Mouse (Mus musculus) CD8-positive naive resting alpha-beta T cell, adult 2 months (primary cell): Measurements from ENCODE around the gene Amotl1.
"Not testable (repeated sequence)": the region's sequence is repeated elsewhere in the genome, so short reads cannot be mapped to it uniquely, and the experiment has no call there.

Source experiments
- DNase-seq, 2 experiments: peaks; one replicate each; pipeline ENCODE4 v3.0.0; 2022; ENCODE audit warnings: low read depth in 2 of 2, low spot score in 2 of 2

The Amotl1 gene

DNA sequence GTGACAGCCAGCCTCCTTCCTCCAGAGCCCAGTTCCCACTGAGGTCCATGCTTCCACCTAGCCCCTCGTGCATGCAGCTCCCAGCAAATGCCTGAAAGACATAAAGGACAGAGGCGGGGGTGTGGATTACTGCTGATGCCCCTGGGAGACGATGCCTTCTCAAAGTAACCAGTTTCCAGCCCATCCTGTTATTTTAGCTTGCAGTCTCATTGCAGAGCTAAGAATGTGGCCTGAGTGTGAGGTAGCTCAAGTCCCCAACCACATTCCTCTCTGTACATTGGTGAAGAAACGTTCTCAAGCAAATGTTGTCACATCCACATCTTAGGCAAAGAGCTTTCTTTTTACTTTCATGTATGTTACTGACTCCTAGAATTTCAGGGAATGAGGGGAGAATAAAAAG, at the start of gene Amotl1:
Gene Amotl1, minus strand, starts transcription at position 101 of the 400 bp plus-strand sequence.
- no peak for DNase-seq

- no peak for DNase-seq
These were observed 44.7 kb upstream of the Amotl1 start for GRCm38 (mm10) chr9:14689376-14690108.

DNA sequence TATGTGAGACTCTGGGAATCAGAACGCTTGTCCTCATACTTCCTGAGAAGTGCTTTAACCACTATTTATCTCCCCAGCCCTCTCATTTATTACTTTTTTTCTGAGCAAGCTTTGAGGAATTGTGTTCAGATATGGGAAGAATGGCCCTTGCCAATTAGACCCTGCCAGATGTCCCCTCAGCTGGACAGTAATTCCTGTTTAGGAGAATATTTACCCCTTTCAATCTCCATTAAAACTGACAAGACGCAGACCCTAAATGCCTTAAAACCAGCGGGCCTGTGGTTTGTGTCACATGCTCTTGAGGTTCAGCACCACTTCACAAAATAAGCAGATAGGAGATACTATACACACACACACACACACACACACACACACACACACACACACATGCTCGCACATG, 39.5 kb upstream of the Amotl1 start:
- no peak for DNase-seq

- no peak for DNase-seq
These were observed 37.9 kb upstream of the Amotl1 start for GRCm38 (mm10) chr9:14682741-14683140.

DNA sequence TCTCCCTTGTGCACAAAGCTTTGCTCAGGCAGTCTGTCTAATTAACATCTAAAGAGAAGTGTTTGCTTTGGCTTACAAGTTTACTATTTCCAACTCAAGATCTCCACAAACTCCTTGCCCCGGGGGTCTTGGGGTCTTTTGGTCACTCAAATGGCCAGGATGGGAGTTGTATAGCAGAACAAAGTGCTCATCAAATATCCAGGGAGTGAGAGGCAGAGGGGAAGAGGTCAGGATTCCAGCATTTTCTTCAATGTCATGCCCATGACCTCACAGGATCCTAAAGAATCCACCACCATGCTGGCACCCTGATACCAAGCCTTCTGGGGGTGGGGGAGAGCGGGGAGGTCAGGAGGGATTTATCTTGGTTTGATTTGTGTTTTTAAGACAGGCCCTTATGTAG, 35.7 kb upstream of the Amotl1 start:
- DNase-seq = no peak

- no peak for DNase-seq
These were observed 31.1 kb upstream of the Amotl1 start for GRCm38 (mm10) chr9:14675707-14676691.

DNA sequence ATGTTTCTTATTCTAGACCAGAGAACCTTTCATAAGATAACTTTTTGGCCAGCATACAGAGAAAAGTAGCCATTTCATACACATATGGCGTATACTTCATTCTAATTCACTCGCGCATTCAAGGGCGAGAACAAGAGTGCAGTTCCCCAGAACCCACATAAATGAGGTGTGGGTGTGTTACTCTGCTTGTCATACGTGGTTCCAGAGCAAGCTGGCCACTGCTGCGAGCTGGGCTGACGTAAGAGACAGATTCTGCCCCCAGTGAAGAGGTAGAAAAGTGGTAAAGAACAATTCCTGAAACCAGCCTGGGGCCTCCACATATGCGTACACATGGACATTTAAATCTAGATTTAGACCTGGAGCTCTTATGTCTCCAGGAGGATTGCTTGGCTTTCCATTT, 29.6 kb upstream of the Amotl1 start:
- DNase-seq = no peak

DNA sequence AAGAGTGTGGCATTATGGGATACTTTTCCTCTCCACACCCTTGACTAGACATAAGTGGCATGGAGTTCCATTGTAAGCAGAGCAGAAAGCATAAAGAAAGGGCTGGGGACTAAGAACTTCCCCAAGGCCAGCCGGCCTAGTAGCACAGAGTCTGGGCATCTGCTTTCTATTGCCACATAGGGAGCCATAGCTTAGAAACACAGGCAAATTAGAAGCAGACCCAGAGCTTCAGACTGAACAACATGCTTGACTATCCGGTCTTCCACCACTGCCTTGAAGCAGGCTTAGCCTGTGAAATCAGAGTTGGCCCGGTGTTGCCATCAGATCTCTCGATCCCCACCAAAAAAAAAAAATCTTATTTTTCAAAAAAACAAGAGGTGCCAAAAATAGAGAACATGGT, 28.3 kb upstream of the Amotl1 start:
- DNase-seq = no peak

DNA sequence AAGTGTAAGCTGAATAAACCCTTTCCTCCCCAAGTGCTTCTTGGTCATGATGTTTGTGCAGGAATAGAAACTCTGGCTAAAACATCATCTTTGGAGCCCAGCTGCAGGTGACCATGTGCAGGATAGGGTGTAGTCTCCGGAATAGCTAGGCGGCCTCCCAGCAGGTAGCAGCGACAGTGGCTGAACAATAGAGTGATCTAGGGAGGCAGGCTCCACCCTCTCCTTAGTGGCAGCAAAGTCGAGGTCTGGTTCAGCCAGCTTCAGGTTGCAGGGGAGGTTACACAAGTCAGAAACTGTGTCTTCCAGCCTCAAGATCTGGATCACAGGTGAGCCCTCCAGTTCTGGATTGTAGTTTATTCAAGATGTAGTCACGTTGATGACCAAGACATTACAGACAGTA, 27.1 kb upstream of the Amotl1 start:
- DNase-seq = not testable (repeated sequence)

GRCm38 (mm10) chr9:14668382-14668781, 23.5 kb upstream of the Amotl1 start:
- DNase-seq = no peak

DNA sequence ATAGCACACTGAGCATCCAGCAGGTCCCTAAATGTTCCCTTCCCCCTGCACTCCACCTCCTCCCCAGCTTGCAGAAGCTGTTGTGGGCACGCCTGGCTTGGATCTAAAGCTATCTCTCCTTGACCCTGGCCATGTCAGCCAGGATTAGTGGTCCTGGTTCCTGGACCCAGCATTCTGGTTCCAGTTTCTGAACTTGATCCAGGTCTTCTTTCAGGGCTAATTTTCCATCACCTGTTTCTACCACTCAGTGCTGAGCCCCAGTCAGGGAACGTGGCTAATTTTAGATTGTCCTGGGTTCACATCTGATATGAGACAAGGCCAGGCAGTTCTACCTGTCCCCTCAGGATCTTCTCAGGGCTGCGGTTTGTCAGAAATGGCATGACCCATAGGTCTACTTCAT, 21.2 kb upstream of the Amotl1 start:
- DNase-seq = no peak

- DNase-seq = no peak
These were observed 18.7 kb upstream of the Amotl1 start for GRCm38 (mm10) chr9:14663591-14663990.

DNA sequence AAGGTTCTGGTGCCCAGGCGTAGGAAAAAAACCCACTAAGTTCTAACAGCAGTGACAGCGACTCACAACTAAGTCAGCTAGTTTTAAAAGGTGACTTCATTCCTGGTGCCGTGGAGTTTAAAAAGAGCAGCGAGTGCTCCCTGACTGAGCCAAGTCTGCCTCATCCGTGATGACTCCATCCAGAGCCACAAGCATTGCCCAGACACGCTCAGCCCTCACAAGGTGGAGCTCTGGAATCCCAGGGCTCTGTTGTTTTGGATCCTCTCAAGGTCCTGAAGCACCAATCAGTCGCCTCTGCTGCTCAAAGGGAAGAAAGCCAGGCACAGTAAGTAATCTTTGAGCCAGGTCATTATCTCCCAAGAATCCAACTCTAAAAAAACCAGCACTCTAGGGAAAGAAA, 18.0 kb upstream of the Amotl1 start:
- no peak for DNase-seq

DNA sequence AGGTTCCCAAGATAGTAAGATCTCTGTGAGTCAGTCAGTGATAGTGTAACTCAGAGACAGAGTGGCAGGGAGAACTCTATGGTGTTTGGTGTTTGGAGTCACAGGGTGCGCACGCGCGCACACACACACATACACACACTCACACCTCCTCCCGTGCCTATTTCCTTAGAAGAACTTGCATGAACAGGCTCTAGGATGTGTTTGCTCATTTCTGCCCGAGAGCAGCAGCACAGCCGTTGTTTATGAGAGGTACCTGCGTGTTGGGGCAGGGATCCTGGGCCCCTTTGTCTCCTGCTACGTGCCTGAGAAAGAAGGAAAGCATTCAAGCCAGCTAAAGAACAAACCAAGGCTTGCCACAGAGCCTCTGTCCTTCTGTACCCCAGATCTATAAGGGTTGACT, 17.3 kb upstream of the Amotl1 start:
- no peak for DNase-seq

GRCm38 (mm10) chr9:14657926-14658325, 13.1 kb upstream of the Amotl1 start:
- DNase-seq = no peak

DNA sequence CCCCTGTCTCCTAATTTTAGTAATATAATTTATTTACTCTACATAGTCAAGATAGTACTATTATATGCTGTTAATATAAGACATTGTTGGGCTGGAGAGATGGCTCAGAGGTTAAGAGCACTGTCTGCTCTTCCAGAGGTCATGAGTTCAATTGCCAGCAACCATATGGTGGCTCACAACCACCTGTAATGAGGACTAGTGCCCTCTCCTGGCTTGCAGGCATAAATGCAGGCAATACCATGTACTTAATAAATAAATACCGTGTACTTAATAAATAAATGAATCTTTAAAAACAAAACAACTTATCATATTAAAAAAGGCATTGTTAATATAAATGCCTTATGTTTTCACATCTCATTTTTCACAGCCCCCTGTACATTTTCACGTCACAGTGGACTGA, 9.2 kb upstream of the Amotl1 start:
- DNase-seq = no peak

DNA sequence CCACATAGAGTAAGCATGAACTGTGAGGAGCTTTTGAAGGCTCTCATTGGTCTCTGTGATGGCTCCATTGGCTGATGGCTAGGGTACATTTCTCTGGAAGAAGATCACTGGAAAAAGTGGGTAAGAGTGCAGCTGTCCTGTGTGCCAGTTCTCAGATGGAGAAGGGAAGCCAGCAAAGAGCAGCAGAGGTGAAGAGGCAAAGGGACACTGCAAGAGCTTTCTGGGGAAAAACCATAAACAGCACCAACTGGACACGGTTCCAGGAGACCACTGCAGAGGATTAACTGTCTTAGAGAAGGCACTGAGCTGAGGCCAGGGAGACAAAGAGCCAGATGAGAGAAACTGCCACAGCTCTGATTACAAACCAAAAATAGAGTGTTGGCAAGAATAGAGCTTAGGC, 7.9 kb upstream of the Amotl1 start:
- no peak for DNase-seq

- no peak for DNase-seq
These were observed 3.0 kb upstream of the Amotl1 start for GRCm38 (mm10) chr9:14647849-14648248.

- DNase-seq = no peak
These were observed 1.8 kb upstream of the Amotl1 start for GRCm38 (mm10) chr9:14646641-14647040.

DNA sequence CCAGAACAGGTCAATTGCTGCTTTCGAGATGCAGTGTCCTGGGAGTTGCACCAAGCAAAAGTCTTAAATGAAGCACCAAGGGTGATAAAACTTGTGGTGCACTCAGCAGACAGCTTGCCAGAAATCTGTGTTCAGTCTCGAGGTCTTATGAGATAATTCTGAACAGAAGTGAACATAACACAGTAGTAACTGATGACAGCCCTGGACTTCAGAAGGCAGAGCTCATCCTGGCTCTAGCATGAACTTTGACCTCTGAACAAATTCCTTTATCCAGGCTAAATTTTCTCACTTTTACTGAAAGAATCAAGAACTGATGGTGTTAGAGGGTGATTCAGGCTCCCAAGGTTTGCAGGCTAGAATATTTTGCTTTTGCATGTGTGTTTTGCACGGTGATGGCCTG, 1.2 kb upstream of the Amotl1 start:
- DNase-seq = no peak

DNA sequence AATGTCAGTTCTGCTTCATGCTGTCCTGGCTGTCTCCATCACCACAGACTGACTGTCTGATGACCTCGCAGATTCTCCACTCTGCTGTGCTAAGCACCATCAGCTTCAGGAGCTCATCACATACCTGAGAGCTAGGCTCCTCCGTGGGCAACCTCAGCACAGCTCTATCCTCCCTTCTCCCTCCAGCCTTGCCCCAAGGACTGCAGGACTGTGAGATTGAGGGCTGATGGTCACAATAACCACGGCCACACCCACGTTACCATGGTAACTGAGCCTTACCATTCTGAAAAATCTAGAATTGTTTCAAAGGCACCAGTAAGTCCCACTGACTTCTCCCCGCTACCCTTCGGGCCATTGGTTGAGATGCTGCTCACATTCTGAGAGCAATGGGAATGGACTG, 1.5 kb downstream of the Amotl1 start:
- no peak for DNase-seq
